Mouse (Mus musculus) monocyte, adult 2 months (primary cell): ENCODE results near the gene A4galt.
"Not testable (repeated sequence)": the region's sequence is repeated elsewhere in the genome, so short reads cannot be mapped to it uniquely, and the experiment has no call there.

Source experiments
- DNase-seq, 2 experiments: peaks; one replicate each; pipeline ENCODE4 v3.0.0; 2022; ENCODE audit warnings: low spot score in 2 of 2, low read depth in 1 of 2

The A4galt gene

GRCm38 (mm10) chr15:83269985-83270384 lies 18.4 kb upstream of the A4galt start:
- not testable (repeated sequence) for DNase-seq

GRCm38 (mm10) chr15:83268428-83268827 lies 16.9 kb upstream of the A4galt start:
- DNase-seq = not testable (repeated sequence)

GRCm38 (mm10) chr15:83265269-83265668 lies 13.7 kb upstream of the A4galt start:
- no peak for DNase-seq

- DNase-seq = no peak
Observed at GRCm38 (mm10) chr15:83263405-83263804, 11.8 kb upstream of the A4galt start.

- no peak for DNase-seq
Observed at GRCm38 (mm10) chr15:83257906-83258305, 6.3 kb upstream of the A4galt start.

GRCm38 (mm10) chr15:83256491-83256890 lies 4.9 kb upstream of the A4galt start:
- DNase-seq = no peak

- no peak for DNase-seq
Observed at GRCm38 (mm10) chr15:83255944-83256343, 4.4 kb upstream of the A4galt start.

- no peak for DNase-seq
Observed at GRCm38 (mm10) chr15:83255191-83255782, 3.7 kb upstream of the A4galt start.

- DNase-seq = no peak
Observed at GRCm38 (mm10) chr15:83254372-83255070, 2.9 kb upstream of the A4galt start.

GRCm38 (mm10) chr15:83252060-83252459 lies 486 bp upstream of the A4galt start:
- DNase-seq = no peak

- DNase-seq = no peak
Observed at GRCm38 (mm10) chr15:83250651-83251175, 861 bp downstream of the A4galt start.

GRCm38 (mm10) chr15:83249535-83250287 lies 1.9 kb downstream of the A4galt start:
- no peak for DNase-seq

- no peak for DNase-seq
Observed at GRCm38 (mm10) chr15:83248236-83248844, 3.2 kb downstream of the A4galt start.

- DNase-seq = no peak
Observed at GRCm38 (mm10) chr15:83244371-83244770, 7.2 kb downstream of the A4galt start.

- no peak for DNase-seq
Observed at GRCm38 (mm10) chr15:83241961-83242680, 9.5 kb downstream of the A4galt start.

- DNase-seq = no peak
Observed at GRCm38 (mm10) chr15:83241497-83241896, 10.1 kb downstream of the A4galt start.

GRCm38 (mm10) chr15:83237460-83238243 lies 13.9 kb downstream of the A4galt start:
- no peak for DNase-seq

- DNase-seq = no peak
Observed at GRCm38 (mm10) chr15:83236824-83237223, 14.8 kb downstream of the A4galt start.

GRCm38 (mm10) chr15:83233219-83233992 lies 18.2 kb downstream of the A4galt start:
- no peak for DNase-seq
